Mouse (Mus musculus) lung, postnatal 0 days (tissue): ENCODE measurements at regions not wholly inside any gene's neighbourhood (a gene's known extent, or its start where the extent isn't known, plus 50 kb on each side); places are given as distances from the start of the nearest gene placed in this dataset.

ENCODE experiments used
- CTCF ChIP-seq: IDR thresholded peaks from 2 replicates; pipeline ENCODE4 v1.5.1; 2016; ENCODE audit warnings: antibody characterized with exemption, mild to moderate bottlenecking
- EP300 ChIP-seq: IDR thresholded peaks from 2 replicates; pipeline ENCODE4 v1.6.1; 2016; ENCODE audit warnings: antibody characterized with exemption, mild to moderate bottlenecking, control low read depth

DNA sequence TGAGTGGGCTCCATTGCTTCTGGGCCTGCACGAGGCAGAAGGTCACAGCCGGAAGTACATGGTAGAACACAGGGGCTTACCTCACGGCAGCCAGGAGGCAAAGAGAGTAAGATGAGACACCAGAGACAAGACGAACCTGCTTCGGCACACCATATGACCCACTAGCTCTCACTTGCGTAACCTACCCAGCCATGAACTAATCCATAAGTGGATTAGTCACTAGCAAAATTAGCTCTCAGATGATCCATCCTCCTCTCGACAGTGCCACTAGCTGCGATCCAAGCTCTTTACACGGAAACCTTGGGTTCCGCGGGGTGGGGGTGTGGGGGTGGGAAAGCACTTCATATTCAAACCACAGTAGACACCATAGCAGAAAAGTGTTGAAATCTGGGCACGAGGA lies 79.0 kb downstream of the Cd2 start:
- TF ChIP-seq EP300 (no peak), CTCF (no peak)
